9 mouse cellular contexts compared by ENCODE assay signal in the genomic region with DNA sequence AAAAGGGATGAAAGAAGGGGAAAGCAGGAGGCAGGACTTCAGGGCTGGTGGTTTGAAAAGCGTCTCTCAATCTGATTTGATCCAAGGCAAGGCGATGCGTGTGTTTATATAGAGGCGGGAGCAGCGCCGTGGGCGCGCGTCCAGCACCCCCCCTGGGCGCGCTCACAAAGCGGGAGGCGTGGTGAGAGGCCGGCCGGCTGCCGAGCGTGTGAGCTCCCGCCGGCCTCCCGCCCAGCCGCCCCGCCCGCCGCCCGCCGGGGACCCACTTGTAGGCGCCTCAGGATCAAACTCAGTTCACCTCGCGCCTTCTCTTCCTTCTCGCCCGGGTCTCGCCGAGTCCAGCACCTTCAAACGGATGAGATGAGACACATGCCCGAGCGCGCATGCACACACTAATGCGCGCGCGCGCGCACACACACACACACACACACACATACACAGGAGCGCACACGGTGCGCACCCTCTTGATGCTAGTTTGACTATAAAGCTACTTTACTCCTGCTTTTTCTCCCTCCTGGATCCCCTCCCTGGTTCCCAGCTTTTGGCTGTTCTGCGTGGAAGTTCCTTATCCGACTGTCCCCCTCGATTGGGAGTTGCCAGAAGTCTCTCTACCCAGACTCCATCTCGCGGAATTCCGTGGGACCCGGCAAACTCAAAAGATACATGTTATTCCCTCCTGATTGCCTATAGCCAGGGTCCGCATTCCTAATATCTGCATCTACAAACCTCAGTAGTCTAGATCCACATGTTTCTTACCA. TPM values are rescaled to one million over a fixed set of nuclear protein-coding genes. Genes with fewer than 3 reads are reported as not detected.
DNase-seq lines count a peak whose midpoint lies in the region; ATAC-seq and TF ChIP-seq lines count a peak whose summit lies in the region.
"Had no signal": no experiment of that assay in that cellular context is flagged by ENCODE, and none has a peak within 500 bp of the region (broad histone marks: within the 10 kb centered on the region; RNA-seq: fewer than 3 reads in every experiment).

No protein-coding gene starts in this region.

- peaks cover 15% of the 10 kb centered on the region; the same call in 1 of the 2 replicates for H3K27me3 ChIP-seq in cerebellum, adult 2 months (ENCODE audit: control insufficient read depth, insufficient read depth, low read length)
- peaks cover 92% of the 10 kb centered on the region for H3K27me3 ChIP-seq in forebrain, embryonic 12.5 days
- peaks cover 25% of the 10 kb centered on the region for H3K27me3 ChIP-seq in hindbrain, embryonic 16.5 days (replicated peaks; ENCODE audit: control insufficient read depth, insufficient read depth, low read length)
- H3K27me3 ChIP-seq in liver, embryonic 12.5 days (replicated peaks): peaks cover 89% of the 10 kb centered on the region
- H3K27me3 ChIP-seq in neural tube, embryonic 12.5 days (replicated peaks): peaks cover 79% of the 10 kb centered on the region

- peak overlapping the region; percentile 39 for H3K4me3 ChIP-seq in cerebellum, adult 2 months (replicated peaks; ENCODE audit: insufficient read depth, low read depth, low read length)
- H3K4me3 ChIP-seq in forebrain, embryonic 12.5 days (replicated peaks): peak overlapping the region; percentile 47
- peak overlapping the region; percentile 53 for H3K4me3 ChIP-seq in hindbrain, embryonic 16.5 days (ENCODE audit: low read length)
- peak overlapping the region; percentile 50 for H3K4me3 ChIP-seq in liver, embryonic 12.5 days
- H3K4me3 ChIP-seq in neural tube, embryonic 12.5 days: peak overlapping the region; percentile 41

- no peak for TF ChIP-seq POLR2A in cerebellum, adult 2 months (IDR thresholded peaks at IDR 0.05; ENCODE audit: borderline replicate concordance, insufficient read depth, low read length)

- no peak for TF ChIP-seq CTCF in cerebellum, adult 2 months (IDR thresholded peaks at IDR 0.05; ENCODE audit: borderline replicate concordance, insufficient read depth, low read depth, low read length)

- H3K9me3 ChIP-seq in forebrain, embryonic 12.5 days: no peaks in the 10 kb centered on the region
- no peaks in the 10 kb centered on the region for H3K9me3 ChIP-seq in hindbrain, embryonic 16.5 days (ENCODE audit: control insufficient read depth, low read length)
- H3K9me3 ChIP-seq in liver, embryonic 12.5 days (replicated peaks): no peaks in the 10 kb centered on the region
- no peaks in the 10 kb centered on the region for H3K9me3 ChIP-seq in neural tube, embryonic 12.5 days

- WGBS in cerebellum, adult 2 months: under 1% methylated on average over 54 of the region's 54 CpGs
- WGBS in forebrain, embryonic 12.5 days: 1% methylated on average over 33 of the region's 54 CpGs
- WGBS in hindbrain, embryonic 16.5 days: under 1% methylated on average over 27 of the region's 54 CpGs
- 3% methylated on average over 54 of the region's 54 CpGs for WGBS in liver, embryonic 12.5 days (ENCODE audit: insufficient replicate concordance)
- WGBS in neural tube, embryonic 12.5 days: 1% methylated on average over 52 of the region's 54 CpGs

- DNase-seq in cerebellum, adult 2 months: no peak
- no peak for DNase-seq in cerebellum, adult 11 months
- DNase-seq in Muller cell, postnatal 12 days (ENCODE audit: inconsistent ontology term): peak; percentile 67
- no peak for DNase-seq in spleen, adult 12 weeks (ENCODE audit: low spot score)

- peak overlapping the region; percentile 51 for H3K9ac ChIP-seq in forebrain, embryonic 12.5 days
- peak overlapping the region; percentile 53 for H3K9ac ChIP-seq in hindbrain, embryonic 16.5 days (ENCODE audit: low read depth, low read length)
- H3K9ac ChIP-seq in liver, embryonic 12.5 days: no peak overlapping the region
- peak overlapping the region; percentile 45; the same call in 1 of the 2 replicates for H3K9ac ChIP-seq in neural tube, embryonic 12.5 days

- H3K4me2 ChIP-seq in forebrain, embryonic 12.5 days: peak overlapping the region; percentile 91
- H3K4me2 ChIP-seq in hindbrain, embryonic 16.5 days (ENCODE audit: low read length): peak overlapping the region; percentile 94
- peak overlapping the region; percentile 68 for H3K4me2 ChIP-seq in liver, embryonic 12.5 days
- H3K4me2 ChIP-seq in neural tube, embryonic 12.5 days (replicated peaks): peak overlapping the region; percentile 88

- H3K36me3 ChIP-seq in forebrain, embryonic 12.5 days (replicated peaks): no peaks in the 10 kb centered on the region
- H3K36me3 ChIP-seq in hindbrain, embryonic 16.5 days (ENCODE audit: control insufficient read depth, insufficient read depth, low read length): no peaks in the 10 kb centered on the region
- H3K36me3 ChIP-seq in liver, embryonic 12.5 days: no peaks in the 10 kb centered on the region
- H3K36me3 ChIP-seq in neural tube, embryonic 12.5 days: no peaks in the 10 kb centered on the region
- H3K36me3 ChIP-seq: G1E had no signal

- no peak overlapping the region for H3K27ac ChIP-seq in cerebellum, adult 2 months (ENCODE audit: insufficient read depth, low read length)
- no peak overlapping the region for H3K27ac ChIP-seq in forebrain, embryonic 12.5 days
- no peak overlapping the region for H3K27ac ChIP-seq in hindbrain, embryonic 16.5 days (ENCODE audit: low read depth, low read length)
- no peak overlapping the region for H3K27ac ChIP-seq in liver, embryonic 12.5 days
- H3K27ac ChIP-seq in neural tube, embryonic 12.5 days: no peak overlapping the region

- peak; percentile 40; the same call in 1 of the 2 replicates for ATAC-seq in forebrain, embryonic 12.5 days (ENCODE audit: low FRiP score)
- ATAC-seq in hindbrain, embryonic 16.5 days: peak; percentile 22; the same call in 1 of the 2 replicates
- no peak for ATAC-seq in liver, embryonic 12.5 days
- ATAC-seq in neural tube, embryonic 12.5 days (ENCODE audit: low FRiP score, low read depth): no peak; the same call in 1 of the 2 replicates

- no peaks in the 10 kb centered on the region; the same call in 1 of the 2 replicates for H3K4me1 ChIP-seq in cerebellum, adult 2 months (ENCODE audit: control insufficient read depth, insufficient read depth, low read length)
- H3K4me1 ChIP-seq in forebrain, embryonic 12.5 days: peaks cover 63% of the 10 kb centered on the region
- H3K4me1 ChIP-seq in hindbrain, embryonic 16.5 days (ENCODE audit: control insufficient read depth, insufficient read depth, low read depth, low read length): peaks cover 50% of the 10 kb centered on the region
- peaks cover 51% of the 10 kb centered on the region for H3K4me1 ChIP-seq in liver, embryonic 12.5 days
- H3K4me1 ChIP-seq in neural tube, embryonic 12.5 days: peaks cover 56% of the 10 kb centered on the region

RNA-seq across cellular contexts. Expression of gene Cyp26b1, which starts 4.6 kb away (rescaled TPM):
- polyA plus RNA-seq in cerebellum, adult 2 months (2012; rRNA removed): 13.6 and 14.5 TPM in 2 replicates
- 1.4 and 1.9 TPM in 2 replicates for polyA plus RNA-seq in forebrain, embryonic 12.5 days (2016; fragmentation: Nextera tagmentation; extraction: Ambion mirVana)
- 37.4 and 48.4 TPM in 2 replicates for polyA plus RNA-seq in hindbrain, embryonic 16.5 days (2015; fragmentation: Nextera tagmentation; extraction: Ambion mirVana)
- polyA plus RNA-seq in liver, embryonic 12.5 days (2016; fragmentation: Nextera tagmentation; extraction: Ambion mirVana): 0.23 and 0.25 TPM in 2 replicates
- polyA plus RNA-seq in neural tube, embryonic 12.5 days (2016; fragmentation: Nextera tagmentation; extraction: Ambion mirVana): 3.6 and 5.4 TPM in 2 replicates

Comparison
In these comparisons a context has a peak if more than half of its experiments do, and no peak if none do; other contexts are left out.
1. ATAC-seq: peak in forebrain, embryonic 12.5 days (single experiment) and hindbrain, embryonic 16.5 days (single experiment); none in liver, embryonic 12.5 days (single experiment) and neural tube, embryonic 12.5 days (single experiment).
2. Peak in every context shown above with its lines, with median percentiles within 50 percentile points of each other: H3K4me3 ChIP-seq and H3K4me2 ChIP-seq.